Mouse (Mus musculus) Patski (cell line): ENCODE results near the gene Orm2. TPM values are rescaled to one million over a fixed set of nuclear protein-coding genes. Genes with fewer than 3 reads are reported as not detected.

Experiments
- ATAC-seq: fragments of 100-300 bp; one replicate; pipeline ENCODE4 v1.8.0; 2021
- CTCF ChIA-PET: fragments of 350-600 bp; sonication (Branson Sonifier 250); formaldehyde crosslinking; loops from one replicate; lab custom pipeline; 2022; ENCODE audit warnings: inconsistent platforms; lab: Charles Lee
- POLR2A ChIA-PET: fragments of 350-600 bp; sonication (Branson Sonifier 250); formaldehyde crosslinking; loops from one replicate; lab custom pipeline; 2022; ENCODE audit warnings: antibody characterized with exemption, inconsistent platforms; lab: Charles Lee
- DNase-seq: peaks from one replicate; pipeline ENCODE4 v3.0.0-alpha.2; 2011; ENCODE audit warnings: low read depth, low spot score
- H3K27me3 ChIP-seq: fragments of 371-371 bp; one replicate; pipeline ENCODE4 v1.5.1; 2021
- CTCF ChIP-seq: fragments of 100-300 bp; IDR thresholded peaks from one replicate; pipeline ENCODE4 v1.5.1; 2021
- in situ Hi-C: fragments of 300-500 bp; cut with MboI; formaldehyde crosslinking; loops from 3 replicates; pipeline ENCODE4 v1.11.1; 2018; ENCODE audit warnings: low pct_unique_long_range_greater_than_20kb, mixed read lengths
- polyA plus RNA-seq: library from polyadenylated mRNA; unstranded; gene quantifications from one replicate; pipeline ENCODE4 v1.2.3, GENCODE M21; 2021

Orm2 gene
- polyA plus RNA-seq, 1 experiment from 2014 or later = 1.7 TPM

DNA sequence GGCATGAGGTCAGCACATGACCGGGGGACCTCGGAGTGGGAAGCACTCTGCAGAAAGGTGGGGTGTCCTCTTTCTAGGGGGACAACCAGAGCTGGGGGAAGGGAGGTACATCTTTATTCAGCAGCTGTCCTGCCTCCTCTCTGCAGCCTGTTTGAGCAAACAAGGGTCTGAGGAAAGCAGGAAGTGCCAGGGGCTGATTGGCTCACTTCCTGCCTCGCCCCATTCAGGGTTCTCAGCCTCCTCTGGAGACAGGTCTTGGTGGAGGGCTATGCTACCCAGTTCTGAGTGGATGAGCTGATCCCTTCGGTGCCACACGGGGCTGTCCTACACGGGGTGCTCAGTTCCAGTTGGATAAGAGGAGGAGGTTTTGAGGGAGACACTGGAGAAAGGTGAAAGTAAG lies 29.1 kb downstream of the Orm2 start:
- no peak for ATAC-seq
- ChIA-PET CTCF (interaction anchor here (1.7 kb wide), 1 partner anchor 11 kb away, joined by 7 read pairs; no protein-coding TSS in a partner anchor), POLR2A (no interaction called here)
- H3K27me3 ChIP-seq = no peaks in the 10 kb centered on the region
- DNase-seq = no peak
- TF ChIP-seq CTCF = no peak
- in situ Hi-C loops = no loop called here

DNA sequence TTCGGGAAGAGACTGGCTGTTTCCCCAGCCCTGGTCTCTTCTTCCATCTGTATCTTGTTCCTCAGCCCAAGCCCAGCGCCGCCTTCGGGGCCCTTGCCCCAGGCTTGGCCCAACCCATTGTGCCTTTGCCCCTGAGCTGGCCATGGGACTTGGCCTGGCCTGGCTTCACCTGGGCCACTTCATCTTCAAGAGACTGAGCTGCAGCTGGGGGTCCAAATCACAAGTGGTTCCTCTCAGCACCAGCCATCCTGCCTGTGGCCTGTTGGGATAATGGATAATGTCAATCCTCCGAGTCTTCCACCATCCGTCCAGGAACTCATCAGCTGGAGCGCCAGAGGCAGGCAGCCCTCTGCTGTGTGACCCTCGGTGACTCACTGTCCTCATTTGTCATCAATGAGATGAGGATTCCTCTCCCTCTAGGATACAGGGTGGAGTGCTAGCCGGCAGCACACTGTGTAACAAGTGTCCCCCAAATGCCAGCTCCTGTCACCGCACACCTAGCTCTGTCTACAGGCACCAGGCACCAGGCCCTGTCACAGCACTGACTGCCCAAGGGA lies 35.8 kb downstream of the Orm2 start:
- in situ Hi-C loops = no loop called here
- no peak for ATAC-seq
- ChIA-PET CTCF (no interaction called here), POLR2A (no interaction called here)
- H3K27me3 ChIP-seq = no peaks in the 10 kb centered on the region
- TF ChIP-seq CTCF = no peak
- no peak for DNase-seq

DNA sequence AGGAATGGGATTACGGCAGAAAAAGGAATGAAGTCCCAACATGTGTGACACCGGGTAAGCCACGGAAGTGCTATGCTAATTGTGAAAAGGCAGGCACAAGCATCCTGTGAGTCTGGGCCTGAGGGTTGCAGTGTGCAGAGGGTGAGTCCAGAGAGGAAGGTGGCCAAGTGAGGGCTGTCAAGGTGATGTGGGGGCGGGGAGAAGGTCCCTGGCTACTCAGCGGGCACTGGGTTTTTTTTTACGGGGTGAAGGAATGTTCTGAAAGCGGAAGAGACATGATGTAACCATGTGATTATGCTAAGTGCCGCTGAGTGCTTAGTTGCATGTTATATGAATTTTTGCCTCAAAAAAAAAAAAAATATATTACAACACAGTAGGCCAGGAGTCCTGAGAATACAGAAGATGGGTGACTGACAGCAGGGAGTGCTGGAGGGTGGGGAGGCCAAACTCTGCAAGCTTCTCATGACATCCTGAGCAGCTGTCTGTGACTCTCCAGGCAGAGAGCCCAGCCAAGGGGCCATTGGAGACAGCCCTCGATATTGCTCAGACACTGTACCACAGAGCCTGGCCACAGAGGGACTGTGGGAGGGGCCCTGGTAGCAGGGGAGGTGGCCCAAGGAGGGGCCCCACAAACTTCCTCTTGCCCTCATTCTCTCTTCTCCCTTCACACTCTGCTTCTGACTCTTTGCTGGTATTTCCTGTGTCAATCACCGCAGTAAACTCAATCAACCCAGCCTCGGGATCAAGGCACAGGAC lies 36.8 kb downstream of the Orm2 start:
- ChIA-PET POLR2A (no interaction called here), CTCF (no interaction called here)
- no peak for TF ChIP-seq CTCF
- in situ Hi-C loops = no loop called here
- DNase-seq = no peak
- no peaks in the 10 kb centered on the region for H3K27me3 ChIP-seq
- ATAC-seq = no peak

DNA sequence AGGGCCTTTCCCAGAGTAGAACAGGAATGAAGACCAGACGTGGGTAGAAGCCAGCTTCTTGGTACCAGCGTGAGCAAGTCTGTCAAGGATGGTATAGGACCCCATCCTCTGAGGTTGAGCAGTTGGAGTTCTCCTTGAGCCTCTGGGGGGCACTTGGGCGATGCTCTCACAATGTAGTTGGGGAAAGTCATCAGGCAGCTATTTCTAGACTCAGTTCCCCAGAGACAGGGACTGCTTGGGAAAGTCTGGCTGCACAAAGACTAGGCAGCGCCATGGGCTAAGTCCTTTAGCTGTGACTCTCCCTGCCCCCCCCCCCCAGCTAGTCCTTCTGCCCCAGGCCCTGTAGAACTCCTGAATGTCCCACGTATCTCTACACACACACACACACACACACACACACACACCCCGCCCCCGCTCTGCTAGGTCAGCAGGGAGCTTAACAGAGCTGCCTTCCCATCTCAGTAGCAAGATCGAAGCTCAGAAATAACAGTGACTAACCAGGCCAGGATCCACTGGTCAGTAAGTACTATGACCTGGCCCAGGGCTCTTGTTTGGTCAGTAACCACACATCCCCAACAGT lies 37.5 kb downstream of the Orm2 start:
- DNase-seq = no peak
- no peak for ATAC-seq
- ChIA-PET CTCF (interaction anchor here (1.0 kb wide), 1 partner anchor 27 kb away, joined by 4 read pairs; no protein-coding TSS in a partner anchor), POLR2A (no interaction called here)
- TF ChIP-seq CTCF = no peak
- no peaks in the 10 kb centered on the region for H3K27me3 ChIP-seq
- in situ Hi-C loops = loop anchor here (25.0 kb wide), 1 partner anchor 1088 kb away; no protein-coding TSS in a partner anchor

DNA sequence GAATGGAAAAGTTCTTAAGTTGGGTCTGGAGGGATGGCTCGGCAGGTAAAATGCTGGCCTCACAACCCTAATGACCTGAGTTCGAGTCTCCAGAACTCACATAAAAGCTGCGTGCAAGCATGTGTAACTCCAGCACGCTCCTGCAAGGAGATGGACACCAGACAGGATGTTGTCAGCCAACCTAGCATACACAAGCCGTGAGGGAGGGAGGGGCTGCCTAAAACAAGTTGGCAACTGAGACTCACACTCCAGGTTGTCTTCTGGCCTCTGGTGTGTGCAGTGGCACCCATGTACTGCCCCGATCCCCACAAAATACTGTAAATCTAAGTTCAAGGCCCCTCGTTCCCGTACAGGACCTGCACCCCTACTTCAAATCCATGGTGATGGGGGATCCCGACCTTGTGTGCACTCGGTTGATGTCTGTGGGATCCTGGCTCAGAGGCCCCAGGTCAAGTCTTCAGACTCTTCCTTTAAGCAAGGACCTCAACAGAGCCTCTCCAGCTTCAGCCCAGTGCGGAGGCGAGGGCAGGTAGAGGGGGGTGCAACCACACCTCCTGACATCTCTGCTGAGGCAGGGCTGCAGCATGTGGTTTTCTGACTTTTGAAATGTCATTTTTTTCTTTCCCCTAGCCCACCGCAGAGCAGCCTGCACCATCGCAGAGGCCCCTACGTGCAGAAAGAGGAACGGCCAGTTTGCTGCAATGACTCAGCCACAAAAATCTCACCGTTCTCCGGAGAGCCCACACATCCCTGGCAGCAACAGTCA lies 38.5 kb downstream of the Orm2 start:
- ChIA-PET CTCF (interaction anchor here (1.0 to 1.9 kb wide), 2 partner anchors 10 to 28 kb away, joined by 4 to 7 read pairs; no protein-coding TSS in a partner anchor), POLR2A (interaction anchor here (0.7 kb wide), 1 partner anchor 231 kb away, joined by 3 read pairs; no protein-coding TSS in a partner anchor)
- DNase-seq (no peak), ATAC-seq (no peak)
- TF ChIP-seq CTCF = no peak
- in situ Hi-C loops = loop anchor here (25.0 kb wide), 1 partner anchor 1087 kb away; no protein-coding TSS in a partner anchor
- H3K27me3 ChIP-seq = no peaks in the 10 kb centered on the region

DNA sequence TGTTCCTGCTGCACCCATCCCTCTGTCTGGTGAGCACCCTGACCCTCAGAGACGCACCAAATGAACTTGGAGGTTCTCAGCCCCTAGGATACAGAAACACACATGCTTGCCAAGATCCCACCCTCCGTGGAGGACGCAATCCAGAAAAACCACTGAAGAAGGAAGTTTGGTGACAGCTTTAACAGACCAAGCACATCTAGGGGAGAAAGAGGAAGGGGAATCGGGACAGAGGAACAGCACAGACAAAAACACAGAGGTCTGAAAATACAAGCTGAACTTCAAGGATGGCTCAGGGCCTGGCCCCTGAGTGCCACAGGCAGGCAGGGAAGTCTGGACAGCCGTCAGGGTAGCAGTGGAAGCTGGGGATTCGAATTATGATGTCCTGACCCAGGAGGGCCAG lies 39.4 kb downstream of the Orm2 start:
- no peak for TF ChIP-seq CTCF
- DNase-seq = no peak
- no peaks in the 10 kb centered on the region for H3K27me3 ChIP-seq
- in situ Hi-C loops = loop anchor here (25.0 kb wide), 1 partner anchor 1086 kb away; no protein-coding TSS in a partner anchor
- POLR2A ChIA-PET = no interaction called here
- CTCF ChIA-PET = interaction anchor here (1.9 kb wide), 1 partner anchor 11 kb away, joined by 7 read pairs; no protein-coding TSS in a partner anchor
- ATAC-seq = no peak

DNA sequence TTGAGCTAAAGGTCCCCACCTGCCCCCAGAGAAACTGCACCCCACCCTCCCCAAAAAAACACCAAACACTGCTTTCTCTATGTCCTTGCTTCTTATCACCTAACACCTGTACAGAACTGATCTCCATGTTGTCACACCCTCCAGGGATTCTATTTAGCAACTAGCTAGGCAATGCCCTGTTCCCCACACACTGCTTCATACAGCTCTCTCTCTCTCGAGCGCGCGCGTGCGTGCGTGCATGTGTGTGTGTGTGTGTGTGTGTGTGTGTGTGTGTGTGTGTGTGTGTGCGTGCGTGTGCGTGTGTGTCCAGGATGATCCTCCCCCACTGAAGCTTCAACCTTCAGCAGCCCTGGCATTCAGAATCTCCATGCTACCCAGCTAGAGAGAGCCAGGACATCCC lies 39.8 kb downstream of the Orm2 start:
- CTCF ChIA-PET = interaction anchor here (1.9 kb wide), 1 partner anchor 12 kb away, joined by 7 read pairs; no protein-coding TSS in a partner anchor
- in situ Hi-C loops = loop anchor here (25.0 kb wide), 1 partner anchor 1085 kb away; no protein-coding TSS in a partner anchor

DNA sequence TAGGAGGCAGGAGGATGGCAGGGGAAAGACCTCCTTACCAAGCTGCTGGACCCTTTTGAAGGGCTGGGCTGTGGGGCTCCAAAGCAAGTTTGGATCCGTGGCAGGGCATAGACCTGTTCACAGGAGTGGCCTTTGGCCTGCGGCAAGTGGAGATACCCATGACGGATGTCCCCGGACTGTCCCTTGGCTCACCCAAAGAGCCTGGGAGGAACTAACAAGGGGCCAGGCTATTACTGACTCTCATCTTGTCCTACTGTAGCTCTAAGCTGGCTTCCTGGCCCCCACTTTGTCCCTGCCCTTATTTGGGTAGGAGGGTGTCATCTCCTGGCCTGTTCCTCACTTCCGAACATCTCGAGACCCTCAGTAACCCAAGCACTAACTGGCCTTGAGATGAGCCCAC lies 40.3 kb downstream of the Orm2 start:
- in situ Hi-C loops = loop anchor here (25.0 kb wide), 1 partner anchor 1085 kb away; no protein-coding TSS in a partner anchor
- ATAC-seq = no peak
- TF ChIP-seq CTCF = no peak
- no peaks in the 10 kb centered on the region for H3K27me3 ChIP-seq
- POLR2A ChIA-PET = interaction anchor here (0.6 kb wide), 2 partner anchors 14 to 21 kb away, joined by 4 read pairs; no protein-coding TSS in a partner anchor
- DNase-seq = no peak
- CTCF ChIA-PET = interaction anchor here (1.9 kb wide), 1 partner anchor 12 kb away, joined by 7 read pairs; no protein-coding TSS in a partner anchor

More for the DNA sequence above, 39.8 kb downstream of the Orm2 start:
- no peaks in the 10 kb centered on the region for H3K27me3 ChIP-seq
- POLR2A ChIA-PET = no interaction called here
- DNase-seq = no peak
- no peak for TF ChIP-seq CTCF
- no peak for ATAC-seq

DNA sequence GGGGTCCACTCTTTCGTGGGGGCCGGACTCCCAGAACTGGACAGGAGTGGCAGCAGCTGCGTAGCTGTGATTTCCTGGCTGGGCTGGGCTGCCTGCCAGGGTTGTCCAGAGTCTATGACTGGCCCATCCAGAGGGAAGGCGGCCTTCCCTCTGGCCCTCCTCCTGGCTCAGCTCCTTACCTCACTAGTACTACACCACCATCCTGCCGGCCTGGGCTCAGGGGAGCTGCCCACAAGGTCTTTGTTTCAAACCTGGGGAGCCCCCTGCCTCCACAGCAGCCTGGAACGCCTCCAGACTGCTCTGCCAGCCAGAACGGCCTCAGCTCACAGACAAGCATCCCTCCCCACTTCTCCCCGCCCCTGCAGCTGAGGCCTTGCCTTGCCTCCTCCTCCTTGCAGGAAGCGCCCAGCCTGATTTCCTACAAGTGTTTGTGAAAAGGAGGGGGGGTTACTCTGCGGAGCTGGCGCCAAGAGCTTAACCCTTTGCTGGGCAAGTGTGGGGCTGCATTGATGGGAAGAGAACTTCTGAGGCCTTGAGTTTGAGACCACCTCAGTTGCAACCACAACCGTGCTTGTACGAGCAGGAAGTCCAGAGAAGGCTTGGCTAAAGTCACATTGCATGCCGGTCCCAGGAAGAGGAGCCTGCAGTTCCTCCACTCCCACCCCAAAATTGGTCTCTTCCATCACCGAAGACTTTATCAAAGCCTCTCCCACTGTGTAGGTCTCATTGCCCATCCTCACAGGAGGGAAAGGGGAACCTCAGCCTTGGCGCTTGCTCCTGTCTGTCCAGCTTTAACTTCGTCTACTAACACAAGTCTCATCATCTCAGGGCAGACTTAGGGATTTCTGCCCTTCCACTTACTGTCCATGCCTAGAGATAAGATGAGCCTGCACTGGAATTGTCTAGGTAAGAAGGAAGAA lies 41.1 kb downstream of the Orm2 start, which contains the start of gene Akna:
TSS of gene Akna (minus strand) at position 315 of the 920 bp plus-strand sequence.
- ChIA-PET POLR2A (interaction anchor here (0.6 kb wide), 2 partner anchors 13 to 20 kb away, joined by 4 read pairs; no protein-coding TSS in a partner anchor), CTCF (interaction anchor here (1.9 kb wide), 1 partner anchor 13 kb away, joined by 7 read pairs; no protein-coding TSS in a partner anchor)
- ATAC-seq = peak; percentile 83
- peak; percentile 60 for DNase-seq
- TF ChIP-seq CTCF = no peak
- in situ Hi-C loops = loop anchor here (25.0 kb wide), 1 partner anchor 1084 kb away; no protein-coding TSS in a partner anchor
- H3K27me3 ChIP-seq = no peaks in the 10 kb centered on the region
